Comparison of ENCODE assay signal across 13 mouse cellular contexts in the genomic region with DNA sequence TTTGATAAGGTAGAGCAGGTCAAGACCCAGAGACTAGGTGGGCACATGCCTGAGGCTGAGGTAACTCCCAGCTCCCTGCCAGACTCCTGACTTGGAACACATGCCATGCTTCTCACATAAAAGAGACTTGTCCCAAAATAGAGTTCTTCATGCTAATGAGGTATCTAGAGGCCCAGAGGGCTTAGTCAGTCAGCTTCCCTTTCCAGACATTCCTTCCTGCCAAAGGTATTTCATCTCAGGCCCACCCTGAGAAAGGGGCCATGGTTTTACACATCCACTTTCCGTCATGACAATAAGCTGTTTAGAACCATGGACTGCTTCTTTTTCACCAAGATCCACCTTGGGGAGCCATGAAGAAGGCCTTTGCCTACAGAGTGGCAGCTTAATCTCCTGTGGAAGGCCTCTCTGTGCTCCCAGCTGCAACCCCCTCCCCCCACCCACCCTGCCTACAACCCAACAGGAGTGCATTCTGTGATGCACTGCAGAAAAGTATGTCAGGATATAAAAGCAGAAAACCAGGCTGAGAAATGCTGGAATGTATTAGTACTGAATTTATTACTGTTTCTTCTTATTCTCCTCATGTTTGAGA.
A peak's percentile ranks its signal among the peaks of the same experiment; 100 is the strongest.
DNase-seq lines count a peak whose midpoint lies in the region; ATAC-seq and TF ChIP-seq lines count a peak whose summit lies in the region.
"Had no signal": no experiment of that assay in that cellular context is flagged by ENCODE, and none has a peak within 500 bp of the region (broad histone marks: within the 10 kb centered on the region; RNA-seq: fewer than 3 reads in every experiment).

No protein-coding gene starts in this region.

- H3K27me3 ChIP-seq in forebrain, embryonic 12.5 days, result no peaks in the 10 kb centered on the region
- H3K27me3 ChIP-seq in limb, embryonic 14.5 days (ENCODE audit: control insufficient read depth, insufficient read depth, low read length), result no peaks in the 10 kb centered on the region
- no peaks in the 10 kb centered on the region for H3K27me3 ChIP-seq in liver, postnatal 0 days (ENCODE audit: insufficient read depth, low read length)

- TF ChIP-seq POLR2A in limb, embryonic 14.5 days (IDR thresholded peaks at IDR 0.05; ENCODE audit: borderline replicate concordance, extremely low read depth, insufficient read depth, insufficient read length), result no peak

- no peak for TF ChIP-seq CTCF in liver, postnatal 0 days (IDR thresholded peaks at IDR 0.05; ENCODE audit: low read depth)

- ATAC-seq in forebrain, embryonic 12.5 days (ENCODE audit: low FRiP score), result peak; percentile 63; the same call in 1 of the 2 replicates
- ATAC-seq in limb, embryonic 14.5 days (ENCODE audit: low FRiP score, low read depth), result peak; percentile 47; the same call in 1 of the 2 replicates
- ATAC-seq in liver, postnatal 0 days, result no peak
- ATAC-seq: inflammation-experienced regulatory T-cells, adult 6 months had no signal

- 7% methylated on average over 1 of the region's 1 CpGs for WGBS in forebrain, embryonic 12.5 days
- 27% methylated on average over 1 of the region's 1 CpGs for WGBS in limb, embryonic 14.5 days
- WGBS in liver, postnatal 0 days (ENCODE audit: insufficient replicate concordance), result 78% methylated on average over 1 of the region's 1 CpGs

- peak overlapping the region; percentile 84 for H3K27ac ChIP-seq in forebrain, embryonic 12.5 days
- peak overlapping the region; percentile 45 for H3K27ac ChIP-seq in limb, embryonic 14.5 days (replicated peaks; ENCODE audit: low read depth, low read length)
- H3K27ac ChIP-seq in liver, postnatal 0 days (ENCODE audit: low read depth), result no peak overlapping the region

- H3K4me3 ChIP-seq in forebrain, embryonic 12.5 days (replicated peaks), result no peak overlapping the region
- no peak overlapping the region for H3K4me3 ChIP-seq in limb, embryonic 14.5 days (replicated peaks; ENCODE audit: low read length)
- no peak overlapping the region for H3K4me3 ChIP-seq in liver, postnatal 0 days (ENCODE audit: low read depth, low read length)

- H3K4me1 ChIP-seq in forebrain, embryonic 12.5 days, result peaks cover 20% of the 10 kb centered on the region
- peaks cover 11% of the 10 kb centered on the region for H3K4me1 ChIP-seq in limb, embryonic 14.5 days (ENCODE audit: control insufficient read depth, insufficient read depth, low read length)
- H3K4me1 ChIP-seq in liver, postnatal 0 days (ENCODE audit: insufficient read depth), result no peaks in the 10 kb centered on the region

- no peaks in the 10 kb centered on the region for H3K36me3 ChIP-seq in forebrain, embryonic 12.5 days (replicated peaks)
- no peaks in the 10 kb centered on the region for H3K36me3 ChIP-seq in limb, embryonic 14.5 days (ENCODE audit: control insufficient read depth, insufficient read depth, low read length)
- H3K36me3 ChIP-seq in liver, postnatal 0 days (replicated peaks; ENCODE audit: insufficient read depth, low read length), result no peaks in the 10 kb centered on the region
- H3K36me3 ChIP-seq: G1E had no signal

- peak; percentile 30 for DNase-seq in embryo, embryonic 10.5 days (ENCODE audit: low spot score)
- no peak for DNase-seq in embryo, embryonic 10 days (ENCODE audit: low spot score)
- DNase-seq in Muller cell, postnatal 12 days (ENCODE audit: inconsistent ontology term), result peak; percentile 62
- DNase-seq in limb, embryonic 14.5 days (ENCODE audit: low spot score), result peak; percentile 21
- DNase-seq in right cerebral cortex, postnatal 36 days (ENCODE audit: low spot score in 2 of 2), result no peak
- DNase-seq in liver, postnatal 0 days, result no peak
- no peak for DNase-seq in cerebellum, adult 9-10 months
- DNase-seq: adrenal gland, adult 2 months; cerebellum, adult 11-12 months; liver had no signal

- no peaks in the 10 kb centered on the region for H3K9me3 ChIP-seq in forebrain, embryonic 12.5 days
- H3K9me3 ChIP-seq in limb, embryonic 14.5 days (ENCODE audit: control insufficient read depth, low read length), result no peaks in the 10 kb centered on the region
- H3K9me3 ChIP-seq in liver, postnatal 0 days (ENCODE audit: low read length), result no peaks in the 10 kb centered on the region
- H3K9me3 ChIP-seq: G1E had no signal

- H3K4me2 ChIP-seq in forebrain, embryonic 12.5 days, result no peak overlapping the region
- H3K4me2 ChIP-seq in limb, embryonic 14.5 days (replicated peaks; ENCODE audit: low read depth, low read length, severe bottlenecking), result no peak overlapping the region
- H3K4me2 ChIP-seq in liver, postnatal 0 days (ENCODE audit: low read depth, low read length), result no peak overlapping the region

- no peak for TF ChIP-seq EP300 in liver, postnatal 0 days (IDR thresholded peaks at IDR 0.05; ENCODE audit: low read depth)

- no peak overlapping the region for H3K9ac ChIP-seq in forebrain, embryonic 12.5 days
- no peak overlapping the region for H3K9ac ChIP-seq in limb, embryonic 14.5 days (ENCODE audit: low read depth, low read length, severe bottlenecking)
- H3K9ac ChIP-seq in liver, postnatal 0 days (replicated peaks), result no peak overlapping the region

Comparison
In these comparisons a context has a peak if more than half of its experiments do, and no peak if none do; other contexts are left out.
1. DNase-seq: peak in embryo, embryonic 10.5 days (single experiment), Muller cell, postnatal 12 days (single experiment) and limb, embryonic 14.5 days (single experiment); none in embryo, embryonic 10 days (single experiment), right cerebral cortex, postnatal 36 days (0 of 2), liver, postnatal 0 days (single experiment) and cerebellum, adult 9-10 months (single experiment).